Mouse (Mus musculus) left cerebral cortex, adult 2 months (tissue): ENCODE data around the gene 1110004F10Rik. TPM values are rescaled to one million over a fixed set of nuclear protein-coding genes. Genes with fewer than 3 reads are reported as not detected.
A peak's percentile ranks its signal among the peaks of the same experiment; 100 is the strongest.

Source experiments
- DNase-seq, 2 experiments: peaks; one replicate each; pipeline ENCODE4 v3.0.0; 2021 to 2022; ENCODE audit warnings: low spot score in 2 of 2, mixed read lengths in 1 of 2; ENCODE audit errors: extremely low spot score in 1 of 2
- H3K27ac ChIP-seq: fragments of 200-600 bp; 2 replicates; pipeline ENCODE4 v1.8.1; 2022
- H3K4me3 ChIP-seq: fragments of 200-600 bp; 2 replicates; pipeline ENCODE4 v1.8.1; 2022
- CTCF ChIP-seq: fragments of 200-600 bp; IDR thresholded peaks from 2 replicates; pipeline ENCODE4 v1.8.1; 2022; ENCODE audit warnings: antibody characterized with exemption, mild to moderate bottlenecking, moderate library complexity
- intact Hi-C: fragments of 180-260 bp; cut with DNase I; formaldehyde crosslinking; loops from one replicate; pipeline ENCODE4 v1.15.1; 2025
- long read RNA-seq, 2 experiments: library from polyadenylated mRNA; stranded (forward); transcript quantifications; one replicate each; pipeline ENCODE4 v2.0.0; 2021; ENCODE audit warnings: borderline mapping rate in 2 of 2
- total RNA-seq, 2 experiments: library from RNA; stranded (reverse); gene quantifications; 2 replicates each; pipeline ENCODE4 v1.2.3; 2021

The 1110004F10Rik gene
- total RNA-seq: 10 to 100 TPM; 87.1 to 93.6 TPM
- long read RNA-seq, experiment 1, transcript 1110004F10Rik-201 (5 exons, 1,479 nt): major isoform, 117 of 128 reads
- long read RNA-seq, experiment 1, partial matches to known transcripts: 6 of 128 reads
- long read RNA-seq, experiment 1, other reads (novel, unspliced or antisense): 5 of 128 reads
- long read RNA-seq, experiment 2, transcript 1110004F10Rik-201 (5 exons, 1,479 nt): major isoform, 92 of 104 reads
- long read RNA-seq, experiment 2, partial matches to known transcripts: 9 of 104 reads
- long read RNA-seq, experiment 2, other reads (novel, unspliced or antisense): 3 of 104 reads

- Histone ChIP-seq H3K4me3 (peak within 1 kb of the TSS; percentile 51), H3K27ac (peak within 1 kb of the TSS; percentile 44; the same call in 1 of the 2 replicates)
- no peak for DNase-seq
- no peak for TF ChIP-seq CTCF
- intact Hi-C loops: no loop called here
Measured at GRCm38 (mm10) chr7:116039196-116039537, at the start of gene 1110004F10Rik. Gene 1110004F10Rik (plus strand): TSS chr7:116039397.

GRCm38 (mm10) chr7:116002726-116003125 is 36.5 kb upstream of the 1110004F10Rik start:
- no peak for TF ChIP-seq CTCF
- intact Hi-C loops: no loop called here
- no peak overlapping the region for H3K27ac ChIP-seq
- H3K4me3 ChIP-seq: no peak overlapping the region
- no peak for DNase-seq

GRCm38 (mm10) chr7:116029991-116030390 is 9.2 kb upstream of the 1110004F10Rik start:
- Histone ChIP-seq H3K4me3 (no peak overlapping the region), H3K27ac (peak overlapping the region; percentile 28; the same call in 1 of the 2 replicates)
- intact Hi-C loops: loop anchor here (2.0 to 5.0 kb wide), 6 partner anchors 163 to 665 kb away; no protein-coding TSS in a partner anchor
- no peak for TF ChIP-seq CTCF
- no peak for DNase-seq

GRCm38 (mm10) chr7:116030597-116031387 is 8.4 kb upstream of the 1110004F10Rik start:
- peak overlapping the region; percentile 53 for H3K4me3 ChIP-seq
- intact Hi-C loops: loop anchor here (2.0 to 5.0 kb wide), 6 partner anchors 163 to 666 kb away; no protein-coding TSS in a partner anchor
- DNase-seq: no peak
- no peak for TF ChIP-seq CTCF
- H3K27ac ChIP-seq: peak overlapping the region; percentile 74

GRCm38 (mm10) chr7:116031388-116031717 is 7.8 kb upstream of the 1110004F10Rik start:
- TF ChIP-seq CTCF: no peak
- H3K4me3 ChIP-seq: peak overlapping the region; percentile 53
- intact Hi-C loops: loop anchor here (2.0 to 5.0 kb wide), 6 partner anchors 164 to 667 kb away; no protein-coding TSS in a partner anchor
- DNase-seq: no peak
- peak overlapping the region; percentile 74 for H3K27ac ChIP-seq

- peak overlapping the region; percentile 53 for H3K4me3 ChIP-seq
- intact Hi-C loops: loop anchor here (2.0 to 5.0 kb wide), 8 partner anchors 165 to 1109 kb away; no protein-coding TSS in a partner anchor
- DNase-seq: peak in 1 of 2 experiments; percentile 20
- peak overlapping the region; percentile 74 for H3K27ac ChIP-seq
- TF ChIP-seq CTCF: no peak
Measured at GRCm38 (mm10) chr7:116031718-116032595, 7.2 kb upstream of the 1110004F10Rik start.

- peak; percentile 67 for TF ChIP-seq CTCF
- peak; percentile 69 to 77 for DNase-seq
- Histone ChIP-seq H3K4me3 (peak overlapping the region; percentile 53), H3K27ac (peak overlapping the region; percentile 74)
- intact Hi-C loops: loop anchor here (2.0 to 5.0 kb wide), 7 partner anchors 165 to 1110 kb away; no protein-coding TSS in a partner anchor
Measured at GRCm38 (mm10) chr7:116032596-116033307, 6.4 kb upstream of the 1110004F10Rik start.

GRCm38 (mm10) chr7:116033371-116034241 is 5.6 kb upstream of the 1110004F10Rik start:
- Histone ChIP-seq H3K4me3 (peak overlapping the region; percentile 46), H3K27ac (peak overlapping the region; percentile 72)
- DNase-seq: peak; percentile 33 to 39
- TF ChIP-seq CTCF: no peak
- intact Hi-C loops: loop anchor here (2.0 to 5.0 kb wide), 7 partner anchors 166 to 1111 kb away; no protein-coding TSS in a partner anchor

GRCm38 (mm10) chr7:116034282-116034758 is 4.9 kb upstream of the 1110004F10Rik start:
- H3K4me3 ChIP-seq: peak overlapping the region; percentile 46
- H3K27ac ChIP-seq: peak overlapping the region; percentile 72
- intact Hi-C loops: loop anchor here (5.0 kb wide), 5 partner anchors 167 to 582 kb away; no protein-coding TSS in a partner anchor
- TF ChIP-seq CTCF: no peak
- DNase-seq: peak in 1 of 2 experiments; percentile 22
